Mouse (Mus musculus) CH12.LX (cell line): Measurements from ENCODE around the gene Morc2a. TPM values are rescaled to one million over a fixed set of nuclear protein-coding genes. Genes with fewer than 3 reads are reported as not detected.
"Not testable (repeated sequence)": the region's sequence is repeated elsewhere in the genome, so short reads cannot be mapped to it uniquely, and the experiment has no call there.

ENCODE experiments used
- DNase-seq: peaks from one replicate; pipeline ENCODE4 v3.0.0-alpha.2; 2013; ENCODE audit errors: extremely low read depth
- H3K27ac ChIP-seq: 2 replicates; pipeline ENCODE4 v1.5.1; 2012; ENCODE audit warnings: low read depth, mild to moderate bottlenecking, control low read depth, moderate library complexity; ENCODE audit not compliant: insufficient read depth
- H3K27me3 ChIP-seq: replicated peaks from 2 replicates; pipeline ENCODE3; 2012; ENCODE audit warnings: inconsistent platforms
- H3K36me3 ChIP-seq, 2 experiments: replicated peaks in 1 of 2; 2 replicates each; pipeline versions ENCODE3 to v1.6.1; 2012; ENCODE audit warnings: inconsistent platforms in 1 of 2, low read length in 1 of 2, mild to moderate bottlenecking in 1 of 2, mixed read lengths in 1 of 2, moderate library complexity in 1 of 2; ENCODE audit not compliant: control insufficient read depth in 1 of 2, insufficient read depth in 1 of 2
- H3K4me1 ChIP-seq, 2 experiments: 2 replicates each; pipeline ENCODE4 v1.6.1; 2012; ENCODE audit warnings: inconsistent platforms in 1 of 2, moderate library complexity in 1 of 2; ENCODE audit not compliant: insufficient read depth in 2 of 2, control insufficient read depth in 1 of 2
- H3K4me2 ChIP-seq: 2 replicates; pipeline ENCODE4 v1.6.1; 2012; ENCODE audit warnings: low read depth, mild to moderate bottlenecking, control low read depth; ENCODE audit not compliant: poor library complexity, insufficient read depth, severe bottlenecking
- H3K4me3 ChIP-seq, 3 experiments: fragments of 150-350 bp in 1 of 3; sonication (generic) in 1 of 3; replicated peaks in 1 of 3; 2 replicates each; pipeline versions ENCODE3 to v1.5.1; 2011 to 2012; ENCODE audit warnings: low read depth in 2 of 3, low read length in 2 of 3, mild to moderate bottlenecking in 2 of 3, moderate library complexity in 2 of 3, control low read depth in 1 of 3, improper control_type of control experiment in 1 of 3, inconsistent platforms in 1 of 3, mixed read lengths in 1 of 3; ENCODE audit not compliant: poor library complexity in 1 of 3
- H3K79me2 ChIP-seq: replicated peaks from 2 replicates; pipeline ENCODE4 v1.6.1; 2012; ENCODE audit warnings: mild to moderate bottlenecking, moderate library complexity; ENCODE audit not compliant: control insufficient read depth, poor library complexity, insufficient read depth, severe bottlenecking; ENCODE audit errors: extremely low read depth
- H3K9ac ChIP-seq: 2 replicates; pipeline ENCODE4 v1.6.1; 2012; ENCODE audit warnings: low read depth, mild to moderate bottlenecking, control low read depth, moderate library complexity; ENCODE audit not compliant: insufficient read depth
- H3K9me3 ChIP-seq: replicated peaks from 2 replicates; pipeline ENCODE3; 2012; ENCODE audit warnings: low read length, inconsistent platforms, mixed read lengths
- BHLHE40 ChIP-seq: IDR thresholded peaks from 2 replicates; pipeline ENCODE4 v1.6.1; 2011; ENCODE audit warnings: mild to moderate bottlenecking, low read depth, low read length, improper control_type of control experiment
- CHD1 ChIP-seq: IDR thresholded peaks from 2 replicates; pipeline ENCODE4 v1.6.1; 2012; ENCODE audit warnings: low read depth, low read length, improper control_type of control experiment, inconsistent platforms
- CTCF ChIP-seq, 2 experiments: IDR thresholded peaks in 1 of 2; conservative IDR thresholded peaks in 1 of 2; 2 replicates each; pipeline ENCODE4 v1.5.1; 2011 to 2012; ENCODE audit warnings: low read depth in 2 of 2, low read length in 2 of 2, improper control_type of control experiment in 1 of 2, inconsistent platforms in 1 of 2, mild to moderate bottlenecking in 1 of 2, moderate library complexity in 1 of 2
- JUN ChIP-seq: IDR thresholded peaks from 2 replicates; pipeline ENCODE4 v1.6.1; 2011; ENCODE audit warnings: low read depth, mild to moderate bottlenecking, low read length, improper control_type of control experiment, moderate library complexity; ENCODE audit not compliant: insufficient read depth
- MEF2A ChIP-seq: IDR thresholded peaks from 2 replicates; pipeline ENCODE4 v1.6.1; 2014; ENCODE audit warnings: low read depth, mild to moderate bottlenecking, inconsistent platforms, low read length, improper control_type of control experiment, borderline replicate concordance
- NELFE ChIP-seq: IDR thresholded peaks from 2 replicates; pipeline ENCODE4 v1.6.1; 2011; ENCODE audit warnings: low read depth, low read length, improper control_type of control experiment
- POLR2A ChIP-seq: IDR thresholded peaks from 2 replicates; pipeline ENCODE4 v1.6.1; 2011; ENCODE audit warnings: low read depth, mild to moderate bottlenecking, improper control_type of control experiment, low read length
- RAD21 ChIP-seq: IDR thresholded peaks from 2 replicates; pipeline ENCODE4 v1.6.1; 2011; ENCODE audit warnings: low read depth, mild to moderate bottlenecking, low read length, improper control_type of control experiment, moderate library complexity
- SMC3 ChIP-seq: IDR thresholded peaks from 2 replicates; pipeline ENCODE4 v1.6.1; 2011; ENCODE audit warnings: low read depth, low read length, improper control_type of control experiment
- UBTF ChIP-seq: IDR thresholded peaks from 2 replicates; pipeline ENCODE4 v1.6.1; 2012; ENCODE audit warnings: low read depth, mild to moderate bottlenecking, inconsistent platforms, low read length, improper control_type of control experiment, moderate library complexity
- dilution Hi-C: fragments of 300-500 bp; cut with MboI; formaldehyde crosslinking; loops from 2 replicates; pipeline ENCODE4 v1.14.3; 2020; ENCODE audit warnings: low sequenced_read_pairs; ENCODE audit not compliant: extremely low pct_unique_long_range_greater_than_20kb, extremely low pct_ligation_motif_present
- in situ Hi-C: fragments of 300-500 bp; cut with MboI; formaldehyde crosslinking; loops from 3 replicates; pipeline ENCODE4 v1.14.3; 2019; ENCODE audit warnings: low sequenced_read_pairs, low pct_ligation_motif_present, low pct_unique_long_range_greater_than_20kb, mixed read lengths
- polyA plus RNA-seq: library from polyadenylated mRNA; unstranded; fragments of >175 nt; gene quantifications from 2 replicates; pipeline ENCODE4 v1.2.1, GENCODE M21; 2012; ENCODE audit warnings: low read depth; ENCODE audit not compliant: insufficient read length
- total RNA-seq, 2 experiments: library from RNA; depleted of rRNA; stranded (reverse); fragments of 300-350 nt in 1 of 2; fragments of >200 nt in 1 of 2; gene quantifications; 2 replicates each; pipeline ENCODE4 v1.2.3; 2012 to 2014

The Morc2a gene
- total and polyA plus RNA-seq, 3 experiments, result 28.1 to 44.1 (median 28.2) TPM

DNA sequence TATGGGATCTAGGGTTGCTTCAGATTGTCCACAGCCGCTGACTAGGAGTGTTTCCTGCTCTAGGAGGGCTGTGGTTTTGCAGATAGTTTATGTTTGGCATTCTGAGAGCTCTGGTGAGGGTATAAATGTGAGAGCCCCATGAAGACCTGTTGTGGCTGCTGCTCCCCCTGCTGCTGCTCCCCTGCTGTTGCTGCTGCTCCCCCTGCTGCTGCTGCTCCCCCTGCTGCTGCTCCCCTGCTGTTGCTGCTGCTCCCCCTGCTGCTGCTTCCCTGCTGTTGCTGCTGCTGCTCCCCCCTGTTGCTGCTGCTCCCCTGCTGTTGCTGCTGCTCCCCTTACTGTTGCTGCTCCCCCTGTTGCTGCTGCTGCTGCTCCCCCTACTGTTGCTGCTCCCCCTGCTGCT is 47.0 kb upstream of the Morc2a start:
- dilution Hi-C loops, H3K9me3 ChIP-seq, H3K27me3 ChIP-seq, DNase-seq, H3K4me1 ChIP-seq, H3K36me3 ChIP-seq, H3K4me2 ChIP-seq, H3K9ac ChIP-seq, H3K79me2 ChIP-seq, in situ Hi-C loops, H3K27ac ChIP-seq, H3K4me3 ChIP-seq: not testable (repeated sequence)

DNA sequence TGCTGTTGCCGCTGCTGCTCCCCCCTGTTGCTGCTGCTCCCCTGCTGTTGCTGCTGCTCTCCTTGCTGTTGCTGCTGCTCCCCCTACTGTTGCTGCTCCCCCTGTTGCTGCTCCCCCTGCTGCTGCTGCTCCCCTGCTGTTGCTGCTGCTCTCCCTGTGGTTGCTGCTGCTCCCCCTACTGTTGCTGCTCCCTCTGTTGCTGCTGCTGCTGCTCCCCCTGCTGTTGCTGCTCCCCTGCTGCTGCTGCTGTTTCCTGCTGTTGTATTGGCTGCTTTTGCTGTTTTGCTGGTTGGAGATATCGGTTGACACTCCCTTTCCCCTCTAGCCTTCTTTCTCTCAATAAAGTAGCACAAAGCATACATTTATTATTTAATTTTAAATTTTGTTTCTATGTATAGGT is 46.3 kb upstream of the Morc2a start:
- in situ Hi-C loops, H3K4me2 ChIP-seq, DNase-seq, H3K9me3 ChIP-seq, H3K27ac ChIP-seq, H3K4me3 ChIP-seq, H3K9ac ChIP-seq, dilution Hi-C loops, H3K36me3 ChIP-seq, H3K27me3 ChIP-seq, H3K79me2 ChIP-seq, H3K4me1 ChIP-seq: not testable (repeated sequence)
- TF ChIP-seq CTCF (conservative IDR thresholded peaks at IDR 0.05 in 1 of 2, IDR thresholded peaks at IDR 0.05 in 1 of 2; ENCODE audit: low read depth in 2 of 2, low read length in 2 of 2), result peak in 1 of 2 experiments; percentile 64; a peak in 2 of 4 replicates
- peak; percentile 22 for TF ChIP-seq SMC3

DNA sequence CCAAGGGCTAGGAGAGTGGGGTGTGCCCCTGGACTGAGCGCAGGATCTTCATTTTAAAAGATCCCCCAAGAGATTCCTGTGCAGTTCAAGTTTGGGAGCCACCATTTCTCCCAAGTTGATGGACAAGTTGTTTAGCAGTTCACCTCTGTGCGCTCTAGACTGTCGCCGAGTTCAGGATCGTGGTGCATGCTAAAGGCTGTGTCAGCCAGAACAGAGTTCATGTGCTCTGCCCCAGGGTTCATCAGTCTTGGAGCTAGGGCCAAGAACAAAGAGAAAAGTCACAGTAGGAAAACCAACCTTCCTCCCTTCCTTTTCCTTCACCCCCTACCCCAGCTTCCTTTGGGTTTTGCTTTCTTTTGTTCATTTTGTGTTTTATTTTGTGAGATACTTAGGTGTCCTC is 42.5 kb upstream of the Morc2a start:
- H3K79me2 ChIP-seq, result no peaks in the 10 kb centered on the region
- no peak overlapping the region for H3K27ac ChIP-seq
- no peaks in the 10 kb centered on the region for H3K27me3 ChIP-seq
- dilution Hi-C loops (no loop called here), in situ Hi-C loops (no loop called here)
- no peak overlapping the region for H3K4me2 ChIP-seq
- TF ChIP-seq CHD1, result no peak
- TF ChIP-seq JUN, result no peak
- no peak for TF ChIP-seq NELFE
- no peak for TF ChIP-seq UBTF
- no peak for TF ChIP-seq MEF2A
- no peak for TF ChIP-seq BHLHE40
- no peak for TF ChIP-seq POLR2A
- TF ChIP-seq RAD21, result no peak
- peaks cover 3% of the 10 kb centered on the region for H3K9me3 ChIP-seq
- no peaks in the 10 kb centered on the region for H3K36me3 ChIP-seq
- H3K9ac ChIP-seq, result no peak overlapping the region
- no peak for DNase-seq
- no peak overlapping the region for H3K4me3 ChIP-seq
- 0 out of 4 replicates have a peak, but pooled peaks cover 0 to 2% of the 10 kb centered on the region in 2 experiments for H3K4me1 ChIP-seq
